Mouse (Mus musculus) neural tube, embryonic 14.5 days (tissue): Measurements from ENCODE around the gene Rbms2. TPM values are rescaled to one million over a fixed set of nuclear protein-coding genes. Genes with fewer than 3 reads are reported as not detected.

Experiments
- ATAC-seq: fragments of 200-750 bp; cut with Nextera tagmentation; 2 replicates; pipeline ENCODE4 v1.8.0; 2017; ENCODE audit warnings: low read depth, mild to moderate bottlenecking, moderate TSS enrichment, moderate library complexity
- H3K27ac ChIP-seq: fragments of 300-500 bp; sonication (generic); 2 replicates; pipeline ENCODE4 v1.5.1; 2014; ENCODE audit warnings: low read depth, mild to moderate bottlenecking, control low read depth, low read length, moderate library complexity, mixed read lengths
- H3K27me3 ChIP-seq: fragments of 300-500 bp; sonication (generic); 2 replicates; pipeline ENCODE4 v1.6.1; 2014; ENCODE audit warnings: low read length; ENCODE audit not compliant: control insufficient read depth, insufficient read depth
- H3K36me3 ChIP-seq: fragments of 300-500 bp; sonication (generic); 2 replicates; pipeline ENCODE4 v1.6.1; 2014; ENCODE audit warnings: low read length, mixed read lengths; ENCODE audit not compliant: control insufficient read depth, insufficient read depth
- H3K4me1 ChIP-seq: fragments of 300-500 bp; sonication (generic); 2 replicates; pipeline ENCODE4 v1.6.1; 2014; ENCODE audit warnings: low read length; ENCODE audit not compliant: control insufficient read depth, insufficient read depth
- H3K4me2 ChIP-seq: fragments of 300-500 bp; sonication (generic); 2 replicates; pipeline ENCODE4 v1.6.1; 2014; ENCODE audit warnings: mild to moderate bottlenecking, low read depth, low read length, control low read depth
- H3K4me3 ChIP-seq: fragments of 300-500 bp; sonication (generic); 2 replicates; pipeline ENCODE4 v1.5.1; 2014; ENCODE audit warnings: low read depth, low read length, control low read depth, mixed read lengths
- H3K9ac ChIP-seq: fragments of 300-500 bp; sonication (generic); replicated peaks from 2 replicates; pipeline ENCODE4 v1.6.1; 2014; ENCODE audit warnings: low read depth, mild to moderate bottlenecking, control low read depth, low read length, mixed read lengths
- H3K9me3 ChIP-seq: fragments of 300-500 bp; sonication (generic); 2 replicates; pipeline ENCODE4 v1.6.1; 2016; ENCODE audit warnings: low read length; ENCODE audit not compliant: control insufficient read depth
- WGBS: fragments of 180-500 bp; shearing (Covaris S2); extraction: QIAGEN DNeasy Blood & Tissue Kit; methylation state at CpG from one replicate; pipeline ENCODE4 v1.1.7; 2014; 5-methylcytosine and 5-hydroxymethylcytosine counted together
- microRNA counts: library from miRNA; unstranded; fragments of <30 nt; microRNA quantifications from one replicate; lab custom pipeline; 2016
- microRNA-seq: library from miRNA; unstranded; fragments of <30 nt; microRNA quantifications from one replicate; pipeline ENCODE4, GENCODE M21; 2016
- polyA plus RNA-seq: library from polyadenylated mRNA; unstranded; fragments of >200 nt; fragmentation: Nextera tagmentation; extraction: Ambion mirVana; gene quantifications from 2 replicates; pipeline ENCODE4 v1.2.1, GENCODE M21; 2014

Rbms2 gene
- polyA plus RNA-seq, 1 experiment from 2014 or later: 4.7 TPM

DNA sequence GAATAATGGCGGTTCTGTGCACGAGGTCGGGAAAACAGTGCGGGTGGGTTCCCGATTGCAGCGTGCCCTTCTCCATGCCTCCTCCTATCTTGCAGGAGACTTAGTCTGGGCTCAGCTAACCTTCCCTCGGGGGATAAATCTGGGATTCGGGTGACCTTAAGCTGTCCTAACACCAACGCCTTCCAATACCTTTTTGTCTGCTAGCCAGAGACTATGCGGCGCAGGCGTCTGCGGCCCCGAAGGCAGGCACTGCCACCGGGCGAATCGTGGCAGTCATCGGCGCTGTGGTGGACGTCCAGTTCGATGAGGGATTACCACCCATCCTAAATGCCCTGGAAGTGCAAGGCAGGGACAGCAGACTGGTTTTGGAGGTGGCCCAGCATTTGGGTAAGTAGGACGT lies 96.4 kb downstream of the Rbms2 start:
- Histone ChIP-seq H3K4me2 (peak overlapping the region; percentile 97), H3K36me3 (peaks cover 37% of the 10 kb centered on the region), H3K4me3 (peak overlapping the region; percentile 70), H3K27me3 (no peaks in the 10 kb centered on the region; the same call in 1 of the 2 replicates), H3K27ac (peak overlapping the region; percentile 90), H3K9me3 (no peaks in the 10 kb centered on the region), H3K4me1 (peaks cover 7% of the 10 kb centered on the region), H3K9ac (peak overlapping the region; percentile 82)
- ATAC-seq: peak; percentile 6; the same call in 1 of the 2 replicates
- 1% methylated on average over 22 of the region's 22 CpGs for WGBS

DNA sequence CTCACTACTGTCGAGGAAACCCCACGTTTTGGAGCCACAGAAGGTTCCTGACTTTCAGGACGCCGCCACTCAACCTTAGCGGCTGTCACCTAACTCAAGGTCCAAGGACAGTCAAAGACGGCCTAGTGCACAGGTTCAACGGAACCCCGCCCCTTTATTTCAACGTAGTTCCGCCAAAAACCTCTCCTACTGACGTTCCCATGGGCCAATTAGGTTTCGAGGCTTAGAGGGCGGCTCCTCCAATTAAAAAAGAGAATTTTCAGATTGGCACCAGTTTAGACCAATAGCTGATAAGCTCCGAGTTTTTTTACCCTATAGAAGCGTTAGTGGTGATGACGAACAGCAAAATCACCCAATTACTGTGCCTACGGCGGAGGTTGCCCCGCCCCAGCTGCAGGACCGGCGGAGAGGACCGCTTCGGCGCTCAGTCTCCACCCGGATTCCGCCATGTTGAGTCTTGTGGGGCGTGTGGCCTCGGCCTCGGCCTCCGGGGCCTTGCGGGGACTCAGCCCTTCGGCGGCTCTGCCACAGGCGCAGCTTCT lies 97.1 kb downstream of the Rbms2 start, which contains the start of gene Atp5b:
Gene Atp5b (plus strand): TSS at position 394 of the 542 bp plus-strand sequence.
- no peaks in the 10 kb centered on the region for H3K9me3 ChIP-seq
- 0% methylated on average over 34 of the region's 34 CpGs for WGBS
- peak within 1 kb of the TSS; percentile 70 for H3K4me3 ChIP-seq
- peak within 1 kb of the TSS; percentile 90 for H3K27ac ChIP-seq
- no peaks in the 10 kb centered on the region; the same call in 1 of the 2 replicates for H3K27me3 ChIP-seq
- peaks cover 30% of the 10 kb centered on the region for H3K36me3 ChIP-seq
- peak within 1 kb of the TSS; percentile 97 for H3K4me2 ChIP-seq
- peak within 1 kb of the TSS; percentile 82 for H3K9ac ChIP-seq
- ATAC-seq: peak; percentile 98
- peaks cover 7% of the 10 kb centered on the region for H3K4me1 ChIP-seq

DNA sequence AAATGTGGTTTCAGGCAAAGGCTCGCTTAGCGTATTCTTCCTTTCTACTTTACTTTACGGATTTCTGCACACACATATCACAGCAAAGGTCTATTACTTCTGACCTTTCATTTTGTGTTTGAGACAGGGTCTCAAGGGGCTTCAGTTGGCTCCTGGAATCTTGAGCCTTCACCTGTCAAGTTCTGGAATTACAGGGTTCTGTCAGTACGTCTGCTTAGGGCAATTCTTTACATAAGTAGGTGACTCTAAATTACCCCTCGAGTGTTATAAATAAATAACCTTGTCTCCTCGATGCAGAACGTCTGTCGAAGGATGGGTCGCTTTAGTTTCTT lies 97.7 kb downstream of the Rbms2 start:
- Histone ChIP-seq H3K4me2 (peak overlapping the region; percentile 67), H3K36me3 (peaks cover 25% of the 10 kb centered on the region), H3K4me3 (peak overlapping the region; percentile 70), H3K9me3 (no peaks in the 10 kb centered on the region), H3K4me1 (peaks cover 7% of the 10 kb centered on the region), H3K27ac (peak overlapping the region; percentile 76), H3K9ac (peak overlapping the region; percentile 43), H3K27me3 (no peaks in the 10 kb centered on the region; the same call in 1 of the 2 replicates)
- 14% methylated on average over 9 of the region's 9 CpGs for WGBS
- ATAC-seq: 0 out of 2 replicates have a peak, but pooled peaks have one; percentile 0

DNA sequence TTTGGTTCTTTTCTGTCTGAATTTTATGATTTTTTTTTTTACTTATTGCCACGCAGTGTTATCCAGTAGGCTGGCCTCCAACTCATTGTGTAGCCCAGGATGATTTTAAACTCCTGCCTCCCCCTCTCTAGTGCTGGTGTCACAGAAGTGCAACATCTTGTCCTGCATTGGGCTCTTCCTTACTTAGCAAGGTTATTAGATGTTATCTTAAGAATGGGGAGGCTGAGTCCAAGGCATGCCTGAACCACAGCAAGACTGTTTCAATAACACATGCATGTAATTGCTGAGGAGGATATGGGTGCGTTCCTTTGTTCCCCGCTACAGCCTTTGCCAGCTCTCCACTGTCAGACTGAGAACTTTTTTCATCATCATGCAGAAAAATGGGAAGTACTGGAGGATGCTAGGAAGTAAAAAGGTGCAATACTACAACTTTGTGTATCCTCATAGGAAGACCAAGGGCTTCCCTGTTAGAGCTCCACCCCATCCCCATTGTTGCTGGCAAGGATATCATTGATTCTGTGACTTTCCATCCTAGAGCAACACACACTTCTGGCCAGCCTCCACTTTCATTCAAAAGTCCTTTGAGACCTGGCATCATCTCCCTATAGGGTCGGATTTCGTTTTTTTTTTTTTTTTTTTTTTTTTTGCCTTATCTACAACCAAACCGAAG lies 98.2 kb downstream of the Rbms2 start:
- Histone ChIP-seq H3K27ac (peak overlapping the region; percentile 76; the same call in 1 of the 2 replicates), H3K4me3 (peak overlapping the region; percentile 70), H3K9ac (peak overlapping the region; percentile 43; the same call in 1 of the 2 replicates), H3K36me3 (peaks cover 22% of the 10 kb centered on the region), H3K4me1 (peaks cover 7% of the 10 kb centered on the region), H3K4me2 (peak overlapping the region; percentile 67), H3K27me3 (no peaks in the 10 kb centered on the region; the same call in 1 of the 2 replicates), H3K9me3 (no peaks in the 10 kb centered on the region)
- no peak for ATAC-seq
- WGBS: 68% methylated on average over 6 of the region's 6 CpGs

MicroRNA genes within 50 kb of the gene (microRNA counts, 519-probe panel; counts per million panel counts)
- microRNA mmu-miR-677 (lab: Ali Mortazavi, UCI): not detected

Small RNA genes lying within 50 kb of the gene (microRNA-seq; reads per million reads assigned to microRNA genes)
- 21.6 reads per million, percentile 25 among the genes with 10 or more reads in this experiment for gene Mir677

Other genes with a start within 250 kb of the Rbms2 start
- not detected in 2 replicates for gene Hsd17b6, start 172.7 kb downstream of the Rbms2 start, polyA plus RNA-seq
- 32.5 and 38.7 TPM in 2 replicates for gene Prim1, start 165.1 kb downstream of the Rbms2 start, polyA plus RNA-seq
- 537 and 552 TPM in 2 replicates for gene Naca, start 144.7 kb downstream of the Rbms2 start, polyA plus RNA-seq
- 381 and 396 TPM in 2 replicates for gene Ptges3, start 121.3 kb downstream of the Rbms2 start, polyA plus RNA-seq
- gene Atp5b, start 97.0 kb downstream of the Rbms2 start, polyA plus RNA-seq: 2,213 and 2,273 TPM in 2 replicates
- 15.8 and 20.9 TPM in 2 replicates for gene Baz2a, start 88.7 kb downstream of the Rbms2 start, polyA plus RNA-seq
- gene Gls2, start 14.2 kb upstream of the Rbms2 start, polyA plus RNA-seq: 2.0 and 2.8 TPM in 2 replicates
- 20.9 and 22.3 TPM in 2 replicates for gene Spryd4, start 31.5 kb upstream of the Rbms2 start, polyA plus RNA-seq
- gene Mip, start 45.5 kb upstream of the Rbms2 start, polyA plus RNA-seq: not detected in 2 replicates
- 14.6 and 19.1 TPM in 2 replicates for gene Timeless, start 51.8 kb upstream of the Rbms2 start, polyA plus RNA-seq
- not detected in 2 replicates for gene Apon, start 73.8 kb upstream of the Rbms2 start, polyA plus RNA-seq
- not detected in 2 replicates for gene Apof, start 88.4 kb upstream of the Rbms2 start, polyA plus RNA-seq
- 21.0 and 23.1 TPM in 2 replicates for gene Stat2, start 90.3 kb upstream of the Rbms2 start, polyA plus RNA-seq
- gene Il23a, start 118.5 kb upstream of the Rbms2 start, polyA plus RNA-seq: 0.18 and 0.29 TPM in 2 replicates
- gene Pan2, start 123.0 kb upstream of the Rbms2 start, polyA plus RNA-seq: 19.0 and 21.4 TPM in 2 replicates
- gene Cnpy2, start 142.2 kb upstream of the Rbms2 start, polyA plus RNA-seq: 194 and 198 TPM in 2 replicates
- 281 and 297 TPM in 2 replicates for gene Cs, start 157.4 kb upstream of the Rbms2 start, polyA plus RNA-seq
- 51.3 and 52.7 TPM in 2 replicates for gene Coq10a, start 188.7 kb upstream of the Rbms2 start, polyA plus RNA-seq
- 11.6 and 14.0 TPM in 2 replicates for gene Ankrd52, start 196.8 kb upstream of the Rbms2 start, polyA plus RNA-seq
- 0.44 TPM in 1 of 2 replicates, not detected in the other for gene Slc39a5, start 220.9 kb upstream of the Rbms2 start, polyA plus RNA-seq
- gene Nabp2, start 231.2 kb upstream of the Rbms2 start, polyA plus RNA-seq: 131 and 140 TPM in 2 replicates
- 64.5 and 71.2 TPM in 2 replicates for gene Rnf41, start 231.4 kb upstream of the Rbms2 start, polyA plus RNA-seq